Comparison of ENCODE assay signal across 20 mouse cellular contexts in the genomic region with DNA sequence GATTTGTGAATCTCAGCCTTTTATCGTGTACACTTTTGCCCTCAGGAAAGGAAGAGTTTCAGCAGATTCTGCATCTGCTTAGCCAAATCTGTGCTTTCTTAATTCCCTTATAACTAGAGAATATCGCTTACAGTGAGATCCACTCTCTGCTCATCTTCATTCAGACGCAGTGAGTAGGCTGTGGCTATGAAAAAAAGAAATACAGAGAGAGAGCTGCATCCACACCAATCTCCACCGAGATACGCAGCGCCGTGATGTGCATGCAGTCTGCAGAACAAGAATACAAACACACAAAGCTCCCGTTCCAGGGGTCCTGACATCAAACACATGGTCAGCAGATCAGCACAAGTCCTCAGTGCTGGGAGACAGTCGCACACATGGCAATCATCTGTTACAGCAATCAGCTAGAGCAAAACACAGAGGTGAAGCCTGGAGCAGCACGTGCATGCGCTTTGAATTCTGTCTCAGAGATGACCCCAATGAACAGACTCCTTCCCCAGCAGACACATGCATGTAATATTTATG.
DNase-seq lines count a peak whose midpoint lies in the region; ATAC-seq lines count a peak whose summit lies in the region.
"Had no signal": no experiment of that assay in that cellular context is flagged by ENCODE, and none has a peak within 500 bp of the region (broad histone marks: within the 10 kb centered on the region; RNA-seq: fewer than 3 reads in every experiment).

No protein-coding gene starts in this region.

- H3K27me3 ChIP-seq in midbrain, embryonic 13.5 days = no peaks in the 10 kb centered on the region
- H3K27me3 ChIP-seq in midbrain, embryonic 11.5 days (ENCODE audit: control insufficient read depth, insufficient read depth, low read length) = no peaks in the 10 kb centered on the region
- no peaks in the 10 kb centered on the region for H3K27me3 ChIP-seq in embryonic facial prominence, embryonic 13.5 days
- H3K27me3 ChIP-seq: heart, embryonic 15.5 days; liver, embryonic 15.5 days had no signal

- H3K9ac ChIP-seq in midbrain, embryonic 13.5 days (replicated peaks) = no peak overlapping the region
- H3K9ac ChIP-seq in midbrain, embryonic 11.5 days (ENCODE audit: low read length) = no peak overlapping the region
- H3K9ac ChIP-seq in embryonic facial prominence, embryonic 13.5 days = 0 out of 2 replicates have a peak overlapping the region, but pooled peaks have one; percentile 3
- H3K9ac ChIP-seq: forebrain, postnatal 0 days; heart, embryonic 15.5 days; liver, embryonic 15.5 days had no signal

- 78% methylated on average over 11 of the region's 11 CpGs for WGBS in midbrain, embryonic 13.5 days
- WGBS in midbrain, embryonic 11.5 days = 83% methylated on average over 11 of the region's 11 CpGs
- 40% methylated on average over 11 of the region's 11 CpGs for WGBS in embryonic facial prominence, embryonic 13.5 days

- peak; percentile 98 for ATAC-seq in frontal cortex, adult (ENCODE audit: low TSS enrichment)
- ATAC-seq in midbrain, embryonic 13.5 days = 0 out of 2 replicates have a peak, but pooled peaks have one; percentile 27
- ATAC-seq in midbrain, embryonic 11.5 days (ENCODE audit: low FRiP score) = no peak
- no peak for ATAC-seq in embryonic facial prominence, embryonic 13.5 days (ENCODE audit: insufficient number of reproducible peaks, insufficient read depth, low FRiP score, low TSS enrichment, low read depth)
- ATAC-seq: forebrain, postnatal 0 days had no signal

- no peak overlapping the region for H3K27ac ChIP-seq in midbrain, embryonic 13.5 days
- H3K27ac ChIP-seq in midbrain, embryonic 11.5 days (ENCODE audit: low read depth, low read length) = no peak overlapping the region
- no peak overlapping the region for H3K27ac ChIP-seq in embryonic facial prominence, embryonic 13.5 days
- H3K27ac ChIP-seq: heart, adult 2 months; heart, embryonic 15.5 days; kidney, postnatal 0 days; liver, embryonic 15.5 days had no signal

- 0 out of 2 replicates have a peak, but pooled peaks cover 5% of the 10 kb centered on the region for H3K4me1 ChIP-seq in midbrain, embryonic 13.5 days (replicated peaks)
- H3K4me1 ChIP-seq in midbrain, embryonic 11.5 days (ENCODE audit: control insufficient read depth, insufficient read depth, low read length) = no peaks in the 10 kb centered on the region
- H3K4me1 ChIP-seq in embryonic facial prominence, embryonic 13.5 days = 0 out of 2 replicates have a peak, but pooled peaks cover 6% of the 10 kb centered on the region
- H3K4me1 ChIP-seq: heart, embryonic 15.5 days; liver, embryonic 15.5 days had no signal

- intact Hi-C loops in gastrocnemius, postnatal 36 days (cut with DNase I) = no loop called here

- no peaks in the 10 kb centered on the region for H3K36me3 ChIP-seq in midbrain, embryonic 13.5 days
- no peaks in the 10 kb centered on the region for H3K36me3 ChIP-seq in midbrain, embryonic 11.5 days (ENCODE audit: control insufficient read depth, insufficient read depth, low read length)
- H3K36me3 ChIP-seq in embryonic facial prominence, embryonic 13.5 days = no peaks in the 10 kb centered on the region
- H3K36me3 ChIP-seq: heart, embryonic 15.5 days; liver, embryonic 15.5 days had no signal

- no peaks in the 10 kb centered on the region for H3K9me3 ChIP-seq in midbrain, embryonic 13.5 days
- no peaks in the 10 kb centered on the region for H3K9me3 ChIP-seq in midbrain, embryonic 11.5 days (ENCODE audit: control insufficient read depth, low read length)
- H3K9me3 ChIP-seq in embryonic facial prominence, embryonic 13.5 days = no peaks in the 10 kb centered on the region
- H3K9me3 ChIP-seq: heart, embryonic 15.5 days; liver, embryonic 15.5 days had no signal

- no peak overlapping the region for H3K4me3 ChIP-seq in midbrain, embryonic 13.5 days (replicated peaks)
- H3K4me3 ChIP-seq in midbrain, embryonic 11.5 days (ENCODE audit: low read depth, low read length) = no peak overlapping the region
- H3K4me3 ChIP-seq in embryonic facial prominence, embryonic 13.5 days = no peak overlapping the region
- H3K4me3 ChIP-seq: heart, adult 2 months; heart, embryonic 15.5 days; liver, embryonic 15.5 days; myocyte had no signal

- DNase-seq in frontal cortex, postnatal 10 days (ENCODE audit: low spot score in 2 of 2) = no peak
- no peak for DNase-seq in midbrain, embryonic 11.5 days (ENCODE audit: low spot score, missing footprints)
- no peak for DNase-seq in gastrocnemius, postnatal 36 days
- no peak for DNase-seq in kidney, adult 9 months
- no peak for DNase-seq in spleen, postnatal 10 days (ENCODE audit: low spot score in 2 of 2)
- DNase-seq: adrenal gland, adult 8-10 months; cerebellum, adult 9-11 months; forebrain, postnatal 0 days; gastrocnemius, postnatal 10 days; heart, adult 2 months; kidney, adult 11 months; lung, postnatal 14 days; retina, postnatal 1 day had no signal

- H3K4me2 ChIP-seq in midbrain, embryonic 13.5 days (replicated peaks) = no peak overlapping the region
- H3K4me2 ChIP-seq in midbrain, embryonic 11.5 days = no peak overlapping the region
- H3K4me2 ChIP-seq in embryonic facial prominence, embryonic 13.5 days = no peak overlapping the region
- H3K4me2 ChIP-seq: heart, embryonic 15.5 days; liver, embryonic 15.5 days had no signal

Comparison
In these comparisons a context has a peak if more than half of its experiments do, and no peak if none do; other contexts are left out.
1. ATAC-seq: peak in frontal cortex, adult (single experiment) and midbrain, embryonic 13.5 days (single experiment); none in midbrain, embryonic 11.5 days (single experiment) and embryonic facial prominence, embryonic 13.5 days (single experiment).